Mouse (Mus musculus) embryonic fibroblast, embryonic 13.5 days (primary cell): ENCODE measurements around the gene Ptprz1.

Experiments
- CTCF ChIP-seq: IDR thresholded peaks from 2 replicates; pipeline ENCODE4 v1.5.1; 2011; ENCODE audit warnings: mild to moderate bottlenecking, control low read depth, low read length, moderate library complexity, borderline replicate concordance; ENCODE audit not compliant: insufficient read depth
- POLR2A ChIP-seq: IDR thresholded peaks from 2 replicates; pipeline ENCODE4 v1.6.1; 2011; ENCODE audit warnings: low read depth, mild to moderate bottlenecking, control low read depth, low read length, moderate library complexity

DNA sequence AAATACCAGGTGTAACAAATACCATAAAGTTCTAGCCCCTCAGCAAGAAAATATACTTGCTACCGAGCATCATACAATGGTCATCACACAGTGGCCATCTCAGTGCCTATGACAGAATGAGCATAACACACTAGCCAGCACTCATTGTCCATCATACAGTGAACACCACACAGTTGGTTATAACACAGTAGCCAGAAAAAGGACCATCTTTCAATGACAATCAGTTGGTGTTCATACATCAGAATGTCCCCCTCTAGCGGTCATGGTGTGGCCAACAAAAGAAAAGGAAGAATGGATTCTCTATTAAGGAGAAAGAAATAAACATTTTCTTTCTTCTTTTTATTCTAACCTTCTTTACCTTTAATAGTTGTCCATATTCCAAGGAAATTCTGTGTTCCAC is 92.8 kb downstream of the Ptprz1 start:
- TF ChIP-seq CTCF (no peak), POLR2A (no peak)
